Mouse (Mus musculus) retina, adult 2 months (tissue): Measurements from ENCODE around the gene Gm38394.
"Not testable (repeated sequence)": the region's sequence is repeated elsewhere in the genome, so short reads cannot be mapped to it uniquely, and the experiment has no call there.

Experiments used
- DNase-seq: peaks from one replicate; pipeline ENCODE4 v3.0.0-alpha.2; 2012; ENCODE audit warnings: low read depth, low spot score

Gene Gm38394

DNA sequence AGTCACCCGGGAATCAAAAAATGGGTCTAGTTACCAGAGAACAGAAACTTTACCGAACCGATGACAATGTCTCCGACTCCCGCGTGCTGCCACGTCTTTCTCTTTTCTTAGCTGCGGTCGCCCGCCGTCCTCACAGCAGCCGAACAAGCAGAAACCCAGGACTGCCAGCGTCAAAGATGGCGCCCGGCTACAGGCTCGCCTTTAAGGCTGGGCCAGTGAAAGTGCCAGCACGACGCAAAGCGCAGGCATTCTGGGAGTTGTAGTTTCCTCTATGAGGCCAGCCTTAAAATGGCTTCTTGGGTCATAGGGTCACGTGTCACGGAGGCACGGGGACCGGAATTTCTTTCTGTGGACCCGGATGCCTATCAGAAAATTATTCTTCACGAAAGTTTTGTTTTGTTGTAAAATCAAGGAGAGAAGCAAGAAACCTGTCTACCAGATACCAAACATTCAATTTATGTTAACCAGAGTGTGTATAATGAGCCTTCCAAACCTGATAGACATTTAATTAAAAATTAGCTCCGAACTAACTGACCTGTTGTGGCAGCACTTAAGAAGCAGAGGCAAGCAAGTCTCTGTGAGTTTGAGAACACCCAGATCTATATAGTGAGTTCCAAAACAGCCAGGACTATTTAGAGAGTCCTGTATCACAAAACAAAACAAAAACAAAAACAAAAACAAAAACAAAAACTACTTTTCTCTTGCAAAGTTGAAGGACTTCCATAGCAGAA, at the start of gene Gm38394:
TSS of gene Gm38394 (minus strand) at position 116 of the 731 bp plus-strand sequence.
- DNase-seq = peak; percentile 87

DNA sequence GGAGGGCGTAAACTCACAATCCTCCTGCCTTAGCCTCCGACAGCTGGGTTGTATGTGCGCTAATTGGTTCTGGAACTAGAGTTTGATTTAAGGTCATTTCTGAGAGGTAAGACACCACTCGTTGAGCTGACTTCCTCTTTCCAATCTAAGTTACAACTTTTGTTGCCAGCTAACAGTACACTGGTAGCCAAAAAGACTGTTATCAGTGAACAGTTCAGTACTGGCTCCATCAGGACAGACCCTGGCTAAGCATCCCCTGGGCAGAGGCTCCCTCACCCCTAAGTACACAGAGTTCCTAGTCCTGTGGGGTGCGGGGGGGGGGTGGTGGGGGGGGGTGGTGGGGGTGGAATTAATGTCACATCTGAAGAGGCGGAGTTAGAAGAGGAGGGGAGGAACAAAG, 49.8 kb upstream of the Gm38394 start:
- no peak for DNase-seq

DNA sequence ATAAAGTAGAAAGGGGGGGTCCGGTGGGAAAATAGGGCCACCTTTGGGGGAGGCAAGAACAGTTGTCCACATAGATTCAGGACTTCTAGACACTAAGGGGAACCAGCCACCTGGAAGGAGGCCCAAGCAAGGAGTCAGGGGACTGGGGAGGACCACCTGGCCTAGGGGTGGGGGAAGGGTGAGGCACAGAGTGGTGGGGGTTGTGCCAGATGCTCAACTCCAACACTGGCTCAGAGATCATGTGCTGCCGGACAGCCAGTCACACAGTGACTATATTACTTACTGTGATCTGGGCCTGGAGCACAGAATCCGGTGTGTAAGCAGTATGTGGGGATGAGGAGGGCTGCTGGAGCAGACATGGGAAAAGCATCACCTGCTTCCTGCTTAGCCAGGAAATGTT, 48.2 kb upstream of the Gm38394 start:
- no peak for DNase-seq

DNA sequence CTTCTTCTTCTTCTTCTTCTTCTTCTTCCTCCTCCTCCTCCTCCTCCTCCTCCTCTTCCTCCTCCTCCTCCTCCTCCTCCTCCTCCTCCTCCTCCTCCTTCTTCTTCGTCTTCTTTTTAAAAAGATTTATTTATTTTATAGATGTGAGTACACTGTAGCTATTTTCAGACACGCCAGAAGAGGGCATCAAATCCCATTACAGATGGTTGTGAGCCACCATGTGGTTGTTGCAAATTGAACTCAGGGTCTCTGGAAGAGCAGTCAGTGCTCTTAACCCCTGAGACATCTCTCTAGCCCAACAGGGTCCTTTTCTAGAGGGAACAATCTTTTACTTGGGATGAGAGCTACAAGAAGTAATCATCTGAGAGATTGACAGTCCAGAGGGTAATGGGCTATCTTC, 40.7 kb upstream of the Gm38394 start:
- not testable (repeated sequence) for DNase-seq

DNA sequence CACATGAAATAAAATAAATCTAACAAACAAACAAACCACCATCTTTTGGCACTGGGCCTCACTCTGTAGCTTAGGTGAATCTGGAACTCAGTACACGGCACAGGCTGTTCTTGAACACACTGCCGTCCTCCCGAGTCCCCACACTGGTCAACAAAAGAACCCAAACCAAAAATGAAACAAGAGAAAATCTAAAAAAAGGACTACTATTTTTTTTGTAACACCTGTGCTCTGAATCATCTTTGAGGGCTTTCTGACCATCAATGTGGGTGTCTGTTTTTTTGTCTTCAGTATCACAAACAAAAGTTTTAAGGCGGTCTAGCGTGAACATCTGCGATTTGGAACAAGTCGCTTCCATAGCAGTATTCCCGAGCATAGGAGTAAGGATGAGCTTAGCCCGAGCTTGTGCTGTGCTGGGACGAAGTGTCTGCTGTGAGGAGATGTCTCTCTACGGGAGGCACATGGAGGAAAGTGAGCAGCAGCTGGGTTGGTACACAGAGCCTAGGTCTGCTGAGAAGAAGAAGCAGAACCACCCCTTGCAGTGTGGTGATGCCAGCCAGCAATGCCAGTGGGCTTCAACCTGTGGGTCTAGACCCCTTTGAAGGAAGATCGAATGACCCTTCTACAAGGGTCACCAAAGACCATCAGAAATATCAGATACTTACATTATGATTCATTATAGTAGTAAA, 37.0 kb upstream of the Gm38394 start:
- no peak for DNase-seq

DNA sequence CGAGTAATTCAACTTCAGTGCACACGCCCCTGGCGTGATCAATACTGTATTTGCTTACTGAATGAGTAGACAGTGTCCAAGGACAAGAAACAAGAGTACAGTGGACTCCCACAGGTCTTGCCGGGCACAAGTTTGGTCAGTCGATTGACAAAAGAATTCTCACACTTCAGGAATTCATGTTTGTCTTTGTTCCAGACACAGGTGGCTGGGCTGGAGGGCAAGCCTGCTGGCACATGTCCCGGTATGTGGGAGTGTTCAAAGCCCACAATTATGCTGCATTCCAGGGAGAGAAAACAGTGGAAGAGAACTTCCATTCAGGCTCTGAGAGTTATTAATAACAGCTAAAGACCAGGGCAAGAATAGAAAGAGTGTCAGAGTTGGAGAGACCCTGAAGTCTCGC, 34.8 kb upstream of the Gm38394 start:
- no peak for DNase-seq

DNA sequence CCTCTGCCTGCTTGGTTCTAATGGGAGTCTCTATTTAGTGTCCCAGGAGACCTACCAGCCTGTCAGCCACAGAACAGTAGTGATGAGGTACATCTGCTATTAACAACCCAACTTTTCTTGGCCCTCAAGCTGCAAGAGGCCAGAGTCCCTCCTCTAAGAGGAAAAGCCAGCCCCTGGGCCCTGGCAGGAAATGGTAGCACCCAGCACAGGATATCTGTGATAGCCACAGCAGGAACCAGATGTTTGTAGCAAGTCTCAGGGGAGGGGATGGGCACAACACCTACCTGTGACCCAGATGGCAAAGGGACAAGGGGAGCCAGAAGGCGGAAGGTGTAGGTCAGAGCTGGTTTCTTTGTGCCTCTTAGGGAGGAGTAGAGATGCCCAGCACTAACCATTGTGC, 33.8 kb upstream of the Gm38394 start:
- DNase-seq = no peak

DNA sequence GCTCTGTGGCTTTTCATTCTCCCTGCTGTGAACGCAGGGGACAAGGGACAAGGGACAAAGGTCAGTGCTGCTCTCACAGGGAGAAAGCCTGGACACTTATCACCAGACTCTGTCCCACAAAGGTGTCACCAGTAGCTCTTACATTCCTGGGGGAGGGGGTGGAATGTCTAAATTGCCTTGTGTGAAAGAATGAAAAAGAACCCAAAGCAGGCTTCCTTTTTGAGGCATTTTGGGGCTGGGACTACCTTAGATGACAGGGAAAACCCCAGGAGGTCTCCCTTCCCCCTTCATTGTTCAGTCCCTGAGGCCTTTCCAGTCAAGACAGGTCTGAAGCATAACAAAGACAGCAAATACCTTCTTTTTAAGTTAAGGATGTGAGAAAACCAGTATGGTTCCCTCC, 33.2 kb upstream of the Gm38394 start:
- DNase-seq = no peak

DNA sequence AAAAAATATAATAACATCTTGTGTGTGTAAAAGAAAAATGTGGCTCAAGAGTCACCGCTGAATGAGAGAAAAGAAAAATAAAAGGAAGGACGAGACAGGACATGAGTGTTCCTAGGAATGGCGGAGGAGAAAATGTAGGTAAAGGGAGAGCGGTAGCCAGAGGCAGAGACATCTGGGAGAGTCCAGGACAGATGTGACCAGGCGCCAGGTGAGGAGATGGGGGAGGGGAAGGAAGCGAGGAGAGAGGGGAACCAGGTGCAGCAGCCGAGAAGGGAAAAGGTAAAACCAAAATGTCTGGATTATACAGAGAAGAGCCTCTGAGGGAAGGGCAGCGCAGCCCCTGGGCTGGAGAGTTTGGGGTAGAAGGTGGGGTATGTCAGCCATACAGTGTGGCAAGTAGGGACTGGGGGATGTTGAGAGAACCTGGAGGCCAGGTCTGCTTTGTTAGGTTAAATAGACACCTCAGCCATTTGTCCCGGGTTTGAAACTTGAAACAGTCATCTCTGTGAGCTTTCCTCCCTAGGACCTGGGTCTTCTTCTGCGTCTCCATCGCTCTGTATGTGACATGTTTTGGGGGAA, 32.5 kb upstream of the Gm38394 start:
- DNase-seq = no peak

DNA sequence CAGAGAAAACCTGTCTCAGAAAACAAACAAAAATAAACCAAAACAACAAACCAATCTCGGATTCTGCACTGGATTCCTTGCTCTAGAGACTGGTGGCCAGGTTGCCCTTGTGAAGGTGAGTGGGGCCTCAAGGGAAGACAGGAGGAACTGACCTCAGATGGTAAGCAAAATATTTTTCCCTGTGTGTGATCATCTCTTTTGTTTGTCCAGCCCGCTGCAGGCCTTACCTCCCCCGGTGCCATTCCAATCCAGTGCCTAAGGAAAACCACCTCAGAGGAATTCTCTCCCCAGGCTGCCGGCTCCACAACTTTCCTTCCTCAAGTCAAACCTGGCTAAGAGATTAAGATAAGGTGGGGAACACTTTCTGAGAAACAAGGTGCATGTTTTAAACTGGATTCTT, 31.1 kb upstream of the Gm38394 start:
- DNase-seq = no peak

DNA sequence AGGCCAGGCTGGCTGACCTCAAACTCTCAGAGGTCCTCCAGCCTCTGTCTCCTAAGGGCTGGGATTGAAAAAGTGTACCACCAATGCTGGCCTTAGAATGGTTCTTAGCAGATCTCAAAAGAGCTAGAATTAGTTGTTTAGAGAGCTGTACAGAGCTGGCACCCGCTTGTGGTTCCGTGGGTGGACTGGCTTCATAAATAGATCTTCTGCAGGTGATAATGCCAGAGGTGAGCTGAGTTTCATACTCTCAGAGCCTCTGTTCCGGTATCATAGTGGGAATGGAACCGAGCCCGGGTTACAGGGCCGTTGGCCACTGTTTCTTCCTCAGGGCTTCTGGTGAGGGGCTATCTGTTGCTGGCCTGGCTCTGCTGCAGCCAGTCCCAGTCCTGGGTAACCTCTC, 29.9 kb upstream of the Gm38394 start:
- DNase-seq = no peak

DNA sequence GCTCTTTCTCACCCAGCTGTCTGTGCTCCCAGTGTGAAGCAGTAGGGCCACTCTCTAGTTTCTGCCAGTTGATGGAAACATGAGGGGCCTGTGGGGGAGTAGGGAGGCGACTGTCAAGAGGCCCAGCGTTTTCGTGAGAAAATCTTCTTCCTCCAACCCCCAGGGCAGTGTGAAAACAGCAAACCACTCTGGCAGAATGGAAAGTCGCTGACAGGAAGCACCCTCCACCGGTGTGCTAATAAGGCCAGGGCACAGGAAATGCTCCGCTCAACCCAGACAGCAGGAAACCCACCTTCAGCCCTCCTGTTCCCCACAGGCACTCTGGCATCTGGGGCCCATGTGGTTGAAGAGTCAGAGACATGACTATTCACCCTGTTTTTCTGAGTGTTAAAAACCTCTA, 28.8 kb upstream of the Gm38394 start, which contains the start of gene Lax1:
TSS of gene Lax1 (minus strand) at position 212 of the 400 bp plus-strand sequence.
- no peak for DNase-seq

DNA sequence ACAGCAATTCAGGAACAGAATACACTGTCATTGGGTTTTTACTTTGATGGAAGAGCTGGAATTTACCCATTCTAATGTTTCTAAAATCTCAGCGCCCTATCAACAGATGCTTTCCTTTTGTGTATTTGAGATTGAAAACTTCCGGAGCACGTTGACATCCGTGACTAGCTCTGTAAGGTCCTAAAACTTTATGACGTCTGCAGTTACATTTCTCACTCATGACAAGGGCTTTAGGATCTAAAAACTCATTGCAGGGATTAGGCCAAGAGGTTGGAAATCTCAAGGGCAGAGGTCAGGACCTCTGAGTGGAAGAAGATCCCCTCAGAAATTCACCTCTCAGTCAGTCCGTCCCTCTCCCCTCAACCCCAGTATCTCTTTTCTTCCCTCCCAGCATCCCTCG, 27.2 kb upstream of the Gm38394 start:
- no peak for DNase-seq

DNA sequence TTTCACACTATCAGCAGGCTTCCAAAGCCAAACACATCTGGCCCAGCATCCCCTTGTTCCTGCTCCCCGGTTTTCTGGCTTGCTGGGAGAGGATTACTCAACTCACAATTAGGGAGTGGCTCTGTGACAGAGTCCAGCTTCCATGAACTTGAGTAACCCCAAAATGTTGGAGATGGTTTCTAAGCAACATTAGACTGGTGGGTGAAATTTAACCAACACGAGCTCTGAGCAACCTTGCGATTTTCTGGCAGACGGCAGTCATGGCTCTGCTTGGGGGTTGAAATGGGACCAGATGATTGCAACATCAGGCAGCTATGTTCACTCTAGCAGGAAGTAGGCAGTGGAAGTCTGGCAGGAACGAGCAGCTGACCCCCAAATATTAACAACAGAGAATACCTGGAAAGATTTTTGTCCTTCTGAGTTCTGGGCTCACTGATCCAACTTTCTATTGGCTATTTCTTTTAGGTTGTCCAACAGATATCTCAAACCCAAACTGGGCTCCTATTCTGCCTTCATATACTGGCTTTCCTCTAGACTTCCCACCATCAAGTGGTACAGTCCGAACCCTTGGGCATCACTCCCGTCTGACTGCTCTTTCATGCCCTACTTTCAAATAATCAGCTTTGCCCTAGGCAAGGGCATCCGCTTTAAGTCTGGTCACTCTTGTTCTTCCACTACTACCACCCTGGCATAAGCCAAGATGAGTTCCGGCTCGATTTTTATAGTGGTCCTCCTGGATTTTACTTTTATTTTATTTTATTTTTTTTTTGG, 24.8 kb upstream of the Gm38394 start:
- DNase-seq = peak; percentile 13

DNA sequence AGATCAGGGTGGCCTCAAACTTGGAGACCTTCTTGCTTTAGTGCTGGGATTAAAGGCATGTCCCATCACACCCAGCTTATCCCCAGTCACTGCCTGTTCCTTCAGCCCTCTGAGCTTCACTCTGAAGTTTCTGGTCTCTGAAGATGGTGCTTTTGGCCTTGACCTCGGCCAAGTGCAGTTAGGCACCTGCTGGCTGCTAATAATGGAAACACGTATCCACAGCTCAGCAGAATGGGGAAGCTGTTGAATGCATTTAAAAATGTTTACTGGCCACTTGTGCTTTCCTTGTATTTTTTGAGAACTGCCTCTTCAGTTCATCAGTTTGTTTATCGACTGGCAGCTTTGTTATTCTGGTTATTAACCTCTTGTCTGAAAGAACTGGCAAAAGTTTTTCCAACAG, 10.7 kb upstream of the Gm38394 start:
- no peak for DNase-seq

DNA sequence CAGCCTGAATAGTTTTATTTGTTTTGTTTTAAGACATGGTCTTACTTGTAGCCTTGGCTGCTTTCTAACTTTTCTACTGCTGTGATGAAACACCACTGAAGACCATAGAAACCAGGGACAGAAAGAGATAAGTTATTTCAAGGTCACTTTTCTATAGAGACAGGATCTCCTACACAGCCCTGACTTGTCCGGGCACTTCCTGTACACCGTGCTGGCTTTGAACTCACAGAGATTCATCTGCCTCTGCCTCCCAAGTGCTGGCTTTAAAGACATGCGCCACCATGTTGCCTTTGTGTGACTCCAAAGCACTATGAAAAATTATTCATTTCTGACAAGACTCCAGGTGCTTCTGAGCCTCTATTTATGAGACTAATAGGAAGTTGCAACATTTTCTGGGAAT, 10.1 kb upstream of the Gm38394 start:
- no peak for DNase-seq

DNA sequence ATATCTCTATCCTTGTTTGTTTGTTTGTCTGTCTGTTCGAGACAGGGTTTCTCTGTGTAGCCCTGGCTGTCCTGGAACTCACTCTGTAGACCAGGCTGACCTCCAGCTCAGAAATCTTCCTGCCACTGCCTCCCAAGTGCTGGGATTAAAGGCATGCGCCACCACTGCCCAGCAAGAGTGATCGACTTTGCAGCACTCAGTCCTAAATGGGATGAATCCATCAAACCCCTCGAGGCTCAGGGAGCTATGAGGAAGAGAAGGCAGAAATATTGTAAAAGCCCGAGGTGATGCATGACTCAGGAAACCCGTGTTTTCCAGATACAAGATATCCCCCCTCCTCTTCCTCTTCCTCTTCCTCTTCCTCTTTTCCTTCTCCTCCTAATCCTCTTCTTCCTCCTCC, 9.7 kb upstream of the Gm38394 start:
- DNase-seq = no peak

DNA sequence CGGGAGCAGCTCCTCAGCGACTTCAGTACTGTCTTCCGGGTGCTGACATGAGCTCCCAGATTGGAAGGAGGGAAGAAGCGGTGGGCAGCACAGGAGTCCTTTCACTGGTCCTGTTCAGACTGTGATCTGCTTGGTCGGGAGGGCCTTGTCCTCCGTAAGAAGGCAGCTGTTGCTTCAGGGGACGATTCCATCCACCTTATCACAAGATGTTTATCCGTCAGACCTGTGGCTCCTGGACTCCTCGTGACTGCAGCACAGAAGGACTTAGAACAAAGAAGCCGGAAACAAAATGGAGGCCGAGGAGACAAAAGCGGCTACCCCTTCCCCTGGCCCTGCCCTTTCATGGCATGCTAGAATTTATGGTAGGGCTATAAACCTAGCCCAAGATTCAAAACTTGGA, 9.1 kb upstream of the Gm38394 start:
- no peak for DNase-seq

DNA sequence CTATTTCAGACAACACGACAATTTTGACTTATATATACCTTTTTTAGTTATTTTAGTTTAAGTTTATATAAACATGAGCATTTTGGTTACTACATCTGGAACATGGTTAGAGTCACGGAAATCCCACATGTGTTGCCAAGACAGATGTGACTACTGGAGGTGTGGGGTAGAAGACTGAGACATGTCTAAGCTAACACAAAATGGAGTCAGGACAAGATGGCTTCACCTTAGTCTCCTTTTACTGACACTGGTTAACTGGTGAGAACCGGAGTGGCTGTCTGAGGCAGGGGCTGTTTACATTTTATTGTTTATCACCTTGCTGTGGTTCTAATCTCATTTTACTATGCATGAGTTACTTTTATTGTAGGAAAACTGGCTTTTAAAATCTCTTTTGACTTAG, 7.5 kb upstream of the Gm38394 start:
- DNase-seq = no peak

DNA sequence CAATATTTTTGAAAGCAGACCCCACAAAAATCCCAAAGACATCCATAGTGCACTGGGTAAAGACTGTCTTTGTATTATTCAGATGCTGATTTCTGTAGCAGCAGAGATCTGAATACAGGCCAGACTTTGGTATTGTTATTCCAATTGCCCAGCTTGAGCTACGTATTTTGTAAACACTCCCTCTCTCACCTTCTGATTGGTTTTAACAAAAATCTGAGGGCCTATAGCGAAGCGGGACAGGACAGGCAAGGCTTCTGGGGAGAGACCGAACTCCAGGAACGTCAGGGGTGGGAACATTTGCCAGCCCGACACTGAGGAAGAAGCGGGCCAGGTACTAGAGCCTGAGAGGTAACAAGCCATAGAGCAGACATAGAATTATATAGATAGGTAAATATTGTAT, 6.6 kb upstream of the Gm38394 start:
- DNase-seq = no peak

DNA sequence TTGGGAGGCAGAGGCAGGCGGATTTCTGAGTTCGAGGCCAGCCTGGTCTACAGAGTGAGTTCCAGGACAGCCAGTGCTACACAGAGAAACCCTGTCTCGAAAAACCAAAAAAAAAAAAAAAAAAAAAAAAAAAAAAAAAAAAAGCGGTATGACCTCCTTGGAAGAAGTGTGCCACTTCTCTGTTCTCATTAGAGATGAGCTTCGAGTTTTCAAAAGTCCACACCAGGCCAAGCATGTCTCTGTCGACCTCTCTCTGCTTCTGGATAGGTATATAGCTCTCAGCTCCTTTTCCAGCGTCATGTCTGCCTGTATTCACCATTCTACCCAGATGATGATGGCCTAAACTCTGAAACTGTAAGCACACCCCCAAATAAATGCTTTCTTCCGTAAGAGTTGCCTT, 4.6 kb upstream of the Gm38394 start:
- not testable (repeated sequence) for DNase-seq
